Mouse (Mus musculus) CD4-positive, CD25-positive, alpha-beta regulatory T cell, adult 2 months (primary cell): ENCODE measurements around the gene Ldb3.

ENCODE experiments used
- DNase-seq: peaks from one replicate; pipeline ENCODE4 v3.0.0-alpha.2; 2012; ENCODE audit warnings: low read depth, low spot score

Ldb3 gene

DNA sequence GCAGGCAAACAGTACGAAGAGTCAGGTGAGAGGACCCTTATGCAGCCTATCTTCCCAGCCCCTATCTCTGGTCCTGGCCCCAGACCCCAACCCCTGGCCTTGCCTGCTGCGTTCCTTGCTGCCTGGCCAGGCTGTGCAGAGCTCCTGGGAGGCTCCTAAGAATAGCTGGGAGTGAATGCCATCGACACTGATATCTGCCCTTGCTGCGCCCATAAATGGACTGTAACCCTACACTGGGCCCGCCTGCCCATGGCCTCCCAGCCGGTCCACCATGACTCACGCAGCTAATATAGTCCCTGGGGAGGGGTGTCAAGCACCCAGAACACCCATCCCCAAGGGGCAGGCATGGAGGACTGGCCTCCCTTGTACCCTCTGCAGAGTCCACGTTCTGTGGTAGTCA is at the start of gene Ldb3:
Gene Ldb3, minus strand, starts transcription at position 185 of the 400 bp plus-strand sequence.
- DNase-seq = no peak

DNA sequence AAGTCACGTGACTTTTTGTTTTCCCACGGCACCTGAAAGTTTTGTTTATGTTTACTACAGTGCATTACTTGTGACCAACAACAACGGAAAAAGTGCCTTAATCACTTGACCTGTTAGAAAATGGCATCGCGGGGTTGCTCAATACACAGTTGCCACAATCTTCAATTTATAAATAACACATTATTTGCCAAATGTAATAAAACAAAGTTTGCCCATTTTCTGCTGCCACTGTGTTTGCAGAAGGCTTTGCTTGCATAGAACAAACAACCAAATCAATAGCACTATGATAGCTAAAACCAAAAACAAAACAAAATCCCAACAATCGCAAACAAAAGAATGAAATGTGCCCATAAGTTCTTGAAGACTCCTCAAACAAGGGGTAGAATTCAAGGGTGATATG is 47.2 kb upstream of the Ldb3 start:
- no peak for DNase-seq

DNA sequence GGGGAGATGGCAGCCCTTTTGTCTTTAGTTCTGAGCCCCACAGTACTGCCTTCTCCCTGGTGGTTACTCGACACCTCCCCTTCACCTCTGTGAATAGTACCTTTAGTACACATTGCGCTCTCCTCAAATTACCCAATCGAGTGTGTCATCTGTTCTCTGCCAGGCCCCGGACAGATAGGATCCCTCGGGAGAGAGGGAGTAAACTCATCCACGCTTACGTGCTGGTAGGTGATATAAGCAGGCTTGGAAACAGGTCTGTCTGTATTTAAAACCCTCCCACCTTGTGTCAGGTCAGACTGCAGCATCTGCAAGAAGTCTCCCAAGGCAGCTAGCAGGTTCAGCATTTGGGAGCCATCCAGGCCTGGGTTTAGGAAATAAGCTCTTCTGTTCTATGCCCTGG is 46.7 kb upstream of the Ldb3 start:
- no peak for DNase-seq

DNA sequence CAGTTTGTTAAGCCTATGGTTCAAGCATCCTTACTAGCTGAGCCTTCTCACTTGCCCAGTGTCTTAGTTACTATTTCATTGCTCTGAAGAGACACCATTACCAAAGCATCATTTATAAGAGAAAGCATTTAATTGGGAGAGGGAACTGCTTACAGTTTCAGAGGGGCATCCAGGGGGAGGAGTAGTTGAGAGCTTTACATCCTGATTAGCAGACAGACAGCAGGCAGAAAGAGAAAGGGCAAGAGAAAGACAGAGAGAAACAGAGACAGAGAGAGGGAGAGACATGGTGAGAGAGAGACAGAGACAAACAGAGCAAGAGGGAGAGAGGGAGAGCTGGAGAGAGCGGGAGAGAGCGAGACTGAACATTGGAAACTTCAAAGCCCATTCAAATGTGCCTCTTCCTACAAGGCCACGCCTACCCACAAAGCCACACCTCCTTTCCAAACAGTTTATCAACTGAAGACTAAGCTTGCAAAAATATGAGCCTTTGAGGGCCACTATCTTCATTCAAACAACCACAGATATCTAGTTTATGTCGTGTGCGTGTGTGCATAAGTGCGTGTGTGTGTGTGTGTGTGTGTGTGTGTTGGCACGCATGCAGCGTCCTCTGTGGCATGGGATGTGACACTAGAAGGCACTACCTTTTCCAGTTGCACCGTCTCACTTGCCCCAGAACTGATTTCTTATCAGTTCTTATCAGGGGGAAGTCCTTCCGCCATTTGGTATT is 44.4 kb upstream of the Ldb3 start:
- peak; percentile 24 for DNase-seq

DNA sequence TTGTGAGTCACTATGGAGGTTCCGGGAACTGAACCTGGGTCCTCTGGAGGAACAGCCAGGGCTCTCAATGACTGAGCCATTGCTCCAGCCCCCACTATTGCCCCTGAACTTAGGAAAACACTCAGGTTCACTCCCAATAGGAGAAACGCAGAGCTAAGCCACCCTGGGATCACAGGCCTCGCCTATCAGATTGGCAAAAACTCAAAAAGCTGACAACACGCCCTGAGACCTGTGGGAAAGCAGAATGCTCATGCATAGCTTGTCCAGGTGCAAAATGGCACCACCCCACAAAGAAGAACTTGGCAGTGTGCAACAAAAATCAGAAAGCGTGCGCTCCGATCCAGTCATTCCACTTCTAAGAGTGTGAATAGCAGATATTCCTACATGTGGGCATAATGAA is 38.3 kb upstream of the Ldb3 start:
- no peak for DNase-seq

DNA sequence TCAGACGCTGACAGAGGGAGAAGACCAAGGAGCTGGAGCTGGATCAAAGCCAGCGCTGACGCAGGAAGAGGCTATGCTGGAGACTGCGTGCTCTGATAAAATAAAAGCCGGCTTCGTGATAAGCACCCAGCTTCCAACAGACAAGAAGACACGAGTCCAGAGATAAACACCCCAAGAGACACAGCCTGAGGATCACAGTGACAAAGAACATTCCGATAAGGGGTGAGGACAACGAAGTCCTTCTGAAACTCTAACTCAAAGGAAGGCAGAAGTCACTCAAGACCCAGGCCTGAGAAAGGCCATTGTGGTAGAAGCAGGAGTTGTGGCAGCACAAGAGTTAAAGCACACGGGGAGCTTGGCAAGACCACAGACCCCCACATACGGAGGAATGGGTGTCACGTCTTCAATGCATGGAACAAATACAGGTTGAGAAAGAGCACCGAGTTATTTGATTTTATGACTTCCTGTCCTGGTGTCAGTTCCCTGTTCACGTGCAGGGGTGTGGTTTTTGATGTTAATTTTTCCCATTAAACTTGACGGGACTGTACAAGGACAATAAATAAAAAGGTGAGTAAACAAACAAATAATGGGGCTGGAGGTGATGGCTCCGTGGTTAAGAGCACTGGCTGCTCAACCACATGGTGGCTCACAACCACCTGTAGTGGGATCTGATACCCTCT is 35.2 kb upstream of the Ldb3 start:
- DNase-seq = no peak

DNA sequence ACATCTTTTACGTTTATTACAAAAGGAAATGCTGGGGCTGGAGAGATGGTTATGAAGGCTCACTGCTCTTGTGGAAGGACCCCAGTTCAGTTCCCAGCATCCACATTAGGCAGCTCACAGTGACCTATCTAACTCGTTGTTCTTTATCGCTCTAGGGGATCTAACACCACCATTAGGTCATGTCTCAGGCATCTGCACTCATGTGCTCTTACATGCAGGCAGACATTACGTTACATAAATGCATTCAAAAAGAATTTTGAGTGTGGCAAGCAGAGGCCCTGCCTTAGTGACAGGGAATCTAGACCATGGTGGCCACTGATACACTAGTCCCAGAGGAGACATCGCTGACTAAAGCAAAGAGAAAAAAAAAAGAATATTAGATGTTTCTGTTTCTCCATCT is 34.6 kb upstream of the Ldb3 start:
- no peak for DNase-seq

DNA sequence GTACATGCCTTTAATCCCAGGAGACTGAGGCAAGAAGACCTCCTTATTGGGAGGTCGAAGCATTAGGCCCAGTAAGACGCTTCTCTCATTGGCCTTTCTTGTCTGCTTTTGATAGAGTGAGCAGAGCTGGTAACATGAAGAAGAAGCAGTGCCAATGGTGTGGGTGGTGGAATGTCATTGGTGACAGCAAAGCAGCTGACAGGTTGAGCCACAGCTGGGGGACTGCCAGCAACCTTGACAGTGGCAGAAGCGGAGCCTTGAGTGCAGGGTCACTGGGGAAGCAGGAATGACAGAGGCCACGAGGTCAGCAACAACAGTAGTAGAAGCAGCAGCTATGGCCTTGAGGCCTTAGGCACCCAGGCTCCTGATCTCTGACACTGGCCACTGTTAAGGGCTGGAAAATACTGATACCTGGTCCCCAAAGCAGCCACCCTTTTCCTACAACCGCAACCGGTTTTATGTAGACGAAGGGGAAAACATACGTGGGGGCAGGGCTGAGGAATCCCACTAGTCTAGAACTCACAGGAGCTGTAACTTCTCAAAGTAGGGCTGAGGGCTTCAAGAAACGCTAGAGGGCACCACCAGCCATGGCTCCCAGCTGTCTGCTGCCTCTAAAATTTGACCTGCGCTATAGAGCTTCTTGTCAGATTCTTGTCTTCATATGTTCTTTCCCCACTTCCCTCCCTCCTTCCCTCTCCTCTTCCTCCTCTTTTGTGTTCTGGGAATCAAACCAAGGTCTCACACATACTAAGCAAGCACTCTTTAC is 32.3 kb upstream of the Ldb3 start:
- DNase-seq = peak; percentile 71

DNA sequence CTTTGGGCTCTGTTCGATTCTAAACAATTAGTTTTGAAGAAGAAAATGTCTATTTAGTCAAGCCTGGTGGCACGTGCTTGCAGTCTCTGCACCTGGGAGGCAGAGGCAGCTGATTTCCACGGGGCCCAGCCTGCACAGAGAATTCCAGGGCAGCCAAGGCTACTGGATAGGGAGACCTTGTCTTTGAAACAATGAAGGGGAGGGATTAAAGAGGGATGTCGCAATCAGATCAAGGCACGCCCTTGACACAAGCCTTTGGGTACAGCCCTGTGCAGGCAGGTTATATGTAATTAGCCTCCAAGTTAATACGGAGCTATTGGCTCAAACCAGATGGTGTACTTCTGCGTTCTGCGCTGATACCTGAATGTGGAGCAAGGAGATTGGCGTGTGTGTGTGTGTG is 30.3 kb upstream of the Ldb3 start:
- DNase-seq = no peak

DNA sequence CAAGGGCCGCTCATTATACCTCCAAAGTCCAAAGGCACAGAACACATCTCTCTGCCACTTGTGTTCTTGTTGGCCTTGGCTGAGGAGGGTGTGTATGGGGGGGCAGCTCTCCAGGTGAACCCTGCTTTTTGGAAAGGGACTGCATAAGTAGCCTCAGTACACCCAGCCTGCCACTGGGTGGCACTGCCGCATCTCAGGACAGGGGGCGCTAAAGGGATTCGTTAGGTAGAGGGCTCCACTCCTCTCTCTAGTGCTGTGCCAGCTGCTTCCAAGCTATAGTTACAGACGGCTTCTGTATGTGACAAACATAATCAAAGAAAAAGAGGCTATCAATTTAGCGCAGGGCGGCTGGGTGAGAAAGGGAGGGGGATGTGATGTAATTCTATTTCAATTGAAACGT is 28.3 kb upstream of the Ldb3 start:
- DNase-seq = peak; percentile 93

DNA sequence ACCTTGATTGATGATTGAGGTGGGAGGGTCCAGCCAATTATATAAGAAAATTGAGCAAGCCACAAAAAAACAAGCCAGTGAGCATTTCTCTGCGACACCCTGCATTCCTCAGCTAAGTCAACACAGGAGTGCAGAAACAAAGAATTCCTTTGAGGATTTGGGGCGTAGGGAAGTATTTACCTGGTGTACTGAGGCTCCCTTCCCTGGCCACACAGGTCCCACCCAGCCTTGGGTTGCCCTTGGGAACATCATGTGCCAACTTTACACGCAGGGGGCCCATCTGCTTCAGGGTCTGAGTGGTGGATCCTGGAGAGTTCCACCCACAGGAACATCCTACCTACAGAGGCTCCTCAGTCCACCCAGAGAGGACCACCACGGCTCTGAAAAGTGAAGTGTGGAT is 27.1 kb upstream of the Ldb3 start:
- DNase-seq = no peak

DNA sequence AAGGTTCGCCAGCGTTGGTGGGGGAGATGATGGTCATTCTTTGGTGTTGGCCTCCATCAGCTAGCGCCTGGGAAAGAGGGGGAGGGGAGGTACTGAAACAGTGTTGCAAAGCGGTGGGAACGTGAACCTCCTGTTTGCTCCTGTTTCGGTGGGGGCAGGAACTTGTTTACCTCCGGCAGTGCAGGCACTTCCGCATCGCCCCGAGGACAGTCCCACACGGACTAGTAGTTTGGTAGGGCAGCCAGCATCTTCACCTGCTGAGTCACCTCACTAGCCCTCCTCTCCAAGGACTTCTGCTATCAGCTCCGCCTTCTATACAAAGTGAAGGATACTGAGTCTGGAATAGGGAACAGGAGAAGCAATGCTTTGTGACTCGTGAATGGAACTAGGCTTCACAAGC is 26.6 kb upstream of the Ldb3 start:
- DNase-seq = peak; percentile 40

DNA sequence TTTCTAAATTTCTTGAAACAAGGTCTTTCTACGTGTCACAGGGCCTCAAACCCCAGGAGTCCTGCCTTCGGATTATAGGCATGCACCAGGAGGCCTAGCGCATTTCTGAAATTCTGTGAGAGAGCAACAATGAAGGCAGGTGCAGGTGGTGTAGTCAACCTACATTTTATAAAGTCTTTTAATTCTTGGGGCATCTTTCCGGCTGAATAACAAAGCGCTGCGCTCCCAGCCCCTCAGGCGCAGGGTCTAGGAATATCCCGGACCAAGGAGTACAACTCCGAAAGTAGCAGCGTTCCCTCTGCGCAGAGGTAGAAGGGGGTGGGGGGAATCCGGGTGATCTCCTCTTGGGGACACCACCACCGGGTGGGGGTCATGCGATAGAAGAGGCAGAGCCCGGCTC is 26.1 kb upstream of the Ldb3 start:
- no peak for DNase-seq

DNA sequence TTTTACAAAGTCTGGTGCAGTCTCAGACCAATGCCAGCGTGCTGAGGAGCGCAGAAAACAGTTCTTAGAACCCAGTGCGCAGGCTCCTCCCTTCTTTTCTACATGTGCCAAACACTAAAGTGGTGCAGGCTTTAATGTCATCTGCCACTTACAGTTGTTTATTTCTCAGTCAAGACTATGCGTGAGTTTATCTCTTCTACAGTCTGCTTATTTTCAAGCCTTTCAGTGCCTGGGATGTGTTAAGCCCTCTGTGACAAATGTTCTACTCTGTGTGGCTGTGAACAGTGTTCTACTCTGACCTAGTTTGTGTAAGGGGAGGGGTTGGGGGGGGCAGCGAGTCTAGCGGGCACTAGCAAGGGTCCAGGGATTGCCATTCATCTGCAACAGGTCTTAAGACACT is 25.0 kb upstream of the Ldb3 start:
- DNase-seq = no peak

DNA sequence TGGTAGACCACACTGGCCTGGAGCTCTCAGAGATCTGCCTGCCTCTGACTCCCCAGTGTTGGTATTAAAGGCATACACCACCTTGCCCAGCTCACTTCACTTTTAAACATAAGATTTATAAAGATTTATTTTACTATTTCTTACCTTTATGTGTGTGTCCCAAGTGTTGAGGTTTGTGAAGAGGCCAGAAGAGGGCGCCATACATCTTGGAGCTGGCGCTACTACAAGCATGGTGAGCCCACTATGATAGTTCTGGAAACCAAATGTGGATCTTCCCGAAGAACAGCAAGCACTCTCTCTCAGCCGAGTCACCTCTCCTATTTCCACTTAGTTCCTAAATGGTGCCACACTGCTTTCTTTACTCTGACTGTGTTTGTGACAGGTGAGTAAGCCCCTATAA is 23.7 kb upstream of the Ldb3 start:
- DNase-seq = peak; percentile 56

DNA sequence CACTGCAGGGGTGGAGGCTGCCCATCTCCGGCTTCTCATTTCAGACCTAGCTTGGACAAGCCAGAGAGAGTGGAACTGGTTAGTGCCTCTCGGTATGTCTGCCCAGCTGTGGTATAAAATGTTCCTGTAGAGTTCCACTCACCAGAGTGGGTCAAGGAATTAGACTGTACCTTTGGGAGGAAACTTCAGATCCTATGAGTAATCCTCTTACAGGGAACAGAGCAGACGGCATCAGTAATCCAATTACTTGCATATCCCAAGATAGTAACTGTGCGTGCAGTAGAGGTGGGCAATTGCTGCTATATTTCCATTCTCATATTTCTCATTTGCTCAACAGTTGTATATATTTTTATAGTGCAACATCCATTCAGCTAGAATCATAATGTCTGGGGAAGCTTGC is 23.1 kb upstream of the Ldb3 start:
- DNase-seq = no peak

DNA sequence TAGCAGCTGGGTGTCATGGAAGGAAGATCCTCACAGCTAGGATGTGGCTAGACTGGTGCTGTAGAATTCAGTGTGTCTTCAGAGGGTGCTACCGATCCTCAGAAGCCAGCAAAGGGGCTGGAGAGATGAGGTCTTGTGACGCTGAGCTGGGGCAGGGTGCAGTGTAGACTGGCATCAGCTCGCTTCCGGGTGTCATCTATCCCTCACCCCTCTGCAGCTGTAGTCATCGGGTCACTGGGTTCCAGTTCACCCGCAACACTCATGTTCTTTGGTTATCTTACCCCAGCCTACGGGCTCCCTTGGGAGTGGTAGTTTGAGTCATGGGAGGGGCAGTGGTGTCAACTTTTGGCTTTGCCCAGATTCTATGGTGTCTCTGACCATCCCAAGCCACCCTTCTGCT is 13.4 kb upstream of the Ldb3 start:
- no peak for DNase-seq

DNA sequence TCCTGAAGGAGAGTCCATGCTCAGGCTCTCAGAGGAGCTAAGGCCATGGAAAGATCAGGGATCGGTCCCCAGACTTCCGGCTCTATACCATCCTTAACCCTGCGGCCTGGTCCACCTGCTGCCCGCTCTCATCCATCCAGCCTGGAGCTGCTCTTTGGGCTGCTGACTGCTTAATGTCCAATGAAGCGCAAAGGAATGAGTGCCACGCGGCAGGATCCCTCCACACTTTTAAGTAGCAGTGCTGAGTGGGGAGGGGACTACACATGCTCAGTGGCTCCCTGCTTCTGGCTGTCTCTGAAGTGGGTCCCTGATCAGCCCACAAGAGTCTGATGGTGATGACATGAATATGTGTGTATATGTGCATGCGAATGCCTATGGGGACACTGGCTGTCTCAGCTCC is 11.5 kb upstream of the Ldb3 start, which contains the start of gene Opn4:
Gene Opn4, minus strand, starts transcription at position 202 of the 400 bp plus-strand sequence.
- no peak for DNase-seq

DNA sequence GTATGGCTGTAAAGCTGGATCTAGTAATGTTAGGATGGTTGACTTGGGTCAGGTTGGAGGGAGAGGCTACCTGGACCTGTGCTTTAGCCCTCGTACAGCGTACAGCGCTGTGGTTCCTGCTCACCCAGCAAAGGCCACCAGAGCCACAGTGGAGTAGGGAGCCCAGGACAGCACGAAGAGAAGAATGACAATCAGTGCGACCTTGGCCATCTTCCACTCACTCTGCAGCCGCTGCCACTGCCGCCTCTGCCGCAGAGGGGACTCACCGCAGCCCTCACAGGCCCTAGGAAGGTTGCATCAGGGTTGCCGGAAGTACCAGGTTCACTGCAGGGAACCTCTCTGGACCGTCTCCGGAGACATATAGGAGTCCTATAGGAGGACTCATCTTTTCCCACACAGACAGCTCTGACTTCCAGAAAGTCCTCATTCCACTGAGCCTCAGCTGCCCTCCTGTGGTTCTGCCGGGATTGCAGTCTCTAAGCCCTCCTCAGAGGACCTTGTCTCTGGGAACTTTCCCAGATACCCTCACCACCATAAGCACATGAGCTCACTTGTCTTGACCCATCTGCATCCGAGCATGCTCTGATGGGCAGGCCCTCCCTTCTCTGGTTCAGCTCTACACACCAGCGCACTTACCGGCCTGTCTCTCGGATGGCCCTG is 7.2 kb upstream of the Ldb3 start:
- DNase-seq = no peak

DNA sequence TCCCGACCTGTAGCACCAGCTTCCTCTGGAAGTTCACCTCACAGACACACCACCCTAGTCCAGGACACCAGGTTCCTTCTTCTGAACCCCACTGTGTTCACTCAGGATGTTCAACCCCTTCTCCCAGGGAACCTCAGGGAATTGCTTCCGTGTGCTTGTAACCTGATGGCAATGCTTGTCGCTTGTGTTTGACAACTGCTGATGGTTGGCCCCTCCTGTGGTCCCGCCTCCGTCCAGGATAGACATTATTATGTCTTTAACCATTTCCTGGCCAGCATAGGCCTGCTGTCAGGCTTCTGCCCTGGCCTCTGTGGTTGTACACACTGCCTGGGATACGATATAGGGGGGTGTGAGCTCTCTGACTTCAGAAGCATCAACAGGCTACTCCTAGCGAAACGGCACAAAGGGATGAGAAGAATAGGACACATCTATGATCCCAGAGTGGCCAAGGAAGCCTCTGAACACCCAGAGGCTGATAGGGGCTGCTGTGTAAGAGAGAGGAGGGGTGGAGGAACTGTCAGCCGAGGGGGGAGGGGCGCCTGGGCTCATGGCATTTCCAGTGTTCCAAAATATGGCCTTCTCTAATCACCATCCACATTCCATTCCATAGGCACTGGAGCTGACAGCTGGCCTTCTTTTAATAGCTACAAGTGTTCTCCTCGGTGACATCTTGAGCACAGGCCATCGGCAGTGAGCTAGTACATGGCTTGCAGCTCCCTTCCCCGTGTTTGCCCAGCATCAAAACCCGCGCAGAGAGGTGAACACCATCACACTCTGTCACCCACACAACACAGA is 3.5 kb upstream of the Ldb3 start:
- DNase-seq = no peak
